Mouse (Mus musculus): ENCODE results near the gene Gm20388.

DNA sequence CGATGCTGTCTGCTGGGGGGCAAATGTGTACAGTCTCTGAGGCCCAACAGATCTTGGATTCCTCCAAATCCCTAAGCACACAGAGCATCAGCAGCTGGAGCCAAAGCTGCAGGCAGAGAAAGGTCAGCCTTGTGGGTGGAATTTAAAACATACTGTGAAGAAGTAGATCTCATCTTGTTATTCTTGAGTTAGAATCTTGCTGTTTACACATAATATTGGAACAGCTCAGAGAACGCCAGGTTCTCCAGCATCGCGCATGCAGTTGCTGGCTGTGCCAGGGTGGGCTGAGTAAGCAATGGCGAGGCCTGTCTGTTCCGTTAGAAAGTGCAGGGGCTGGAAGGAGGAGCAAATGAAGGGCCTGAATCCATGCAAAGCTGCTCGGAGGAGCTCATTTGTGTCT is 3235.7 kb downstream of the Gm20388 start:
- TF ChIP-seq CTCF (IDR thresholded peaks at IDR 0.05; ENCODE audit: control insufficient read depth, insufficient read depth, low read length) (no peak), POLR2A (IDR thresholded peaks at IDR 0.05; ENCODE audit: borderline replicate concordance, control insufficient read depth, low read depth, low read length) (no peak)

Data from bone marrow, adult 2 months (tissue).